Mouse (Mus musculus): ENCODE data around the gene Olfr1148. TPM values are rescaled to one million over a fixed set of nuclear protein-coding genes. Genes with fewer than 3 reads are reported as not detected.

Olfr1148 gene
- not detected for polyA plus RNA-seq (2014; fragmentation: Illumina TruSeq; extraction: RNeasy Lipid Tissue Mini Kit (QIAGEN cat#74804); ENCODE audit: low read depth, low replicate concordance)

DNA sequence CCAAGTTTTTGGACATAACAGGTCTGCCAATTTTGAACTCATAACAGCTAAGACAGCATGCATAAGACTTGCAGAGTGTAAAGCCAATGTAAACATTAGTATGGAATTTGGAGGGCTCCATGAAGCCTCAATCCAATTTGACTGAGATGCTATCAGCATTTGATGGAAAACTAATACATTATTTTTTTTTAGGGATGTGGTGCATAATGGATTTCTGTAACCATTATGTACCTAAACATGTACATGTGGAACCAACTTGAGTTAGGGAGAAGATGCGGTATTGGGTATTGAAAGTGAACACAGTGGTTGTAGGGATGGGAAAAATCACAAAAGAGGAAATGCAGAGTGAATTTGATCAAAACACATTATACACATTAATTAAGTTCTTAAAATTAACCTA, at the start of gene Olfr1148:
Gene Olfr1148 (plus strand): TSS at position 301 of the 400 bp plus-strand sequence.

DNA sequence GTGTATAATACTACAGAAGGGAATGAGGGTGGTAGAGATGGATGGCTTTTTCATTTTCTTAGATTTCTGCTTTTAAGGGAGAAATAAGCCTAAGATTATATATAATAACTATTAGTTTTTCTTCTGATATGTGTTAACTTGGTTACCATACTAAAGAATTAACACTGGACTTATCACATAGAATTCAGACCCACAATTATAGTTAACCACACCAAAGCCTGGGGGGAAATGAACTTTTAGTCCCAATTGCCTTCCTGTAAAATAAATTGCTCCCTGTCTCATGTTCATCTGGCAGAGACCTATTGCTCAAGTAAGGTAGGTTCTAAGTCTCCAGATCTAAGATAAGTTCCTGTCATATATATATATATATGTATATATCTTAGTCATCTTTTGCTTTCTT, 30.0 kb upstream of the Olfr1148 start, which contains the start of gene Olfr1143:
Gene Olfr1143 (plus strand): TSS at position 301 of the 400 bp plus-strand sequence.

DNA sequence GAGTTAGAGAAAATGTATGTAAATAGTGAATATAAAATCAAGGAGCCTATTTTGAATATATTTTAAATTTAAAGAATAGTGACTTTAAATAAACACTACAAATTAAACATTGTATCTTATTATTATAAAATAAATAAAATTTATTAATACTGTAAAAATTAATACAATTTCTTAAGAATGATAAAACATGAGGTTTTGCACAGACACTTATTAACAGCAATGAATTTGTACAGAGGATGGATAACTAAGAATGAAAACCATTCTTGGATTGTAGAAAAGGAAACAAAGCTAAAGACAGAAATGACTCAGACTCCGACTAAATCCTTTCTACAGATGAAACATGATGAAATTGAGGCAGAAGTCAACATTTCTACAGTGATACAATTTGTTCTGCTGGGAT, 20.8 kb upstream of the Olfr1148 start, which contains the start of gene Olfr1145:
Gene Olfr1145 (plus strand): TSS at position 301 of the 400 bp plus-strand sequence.

DNA sequence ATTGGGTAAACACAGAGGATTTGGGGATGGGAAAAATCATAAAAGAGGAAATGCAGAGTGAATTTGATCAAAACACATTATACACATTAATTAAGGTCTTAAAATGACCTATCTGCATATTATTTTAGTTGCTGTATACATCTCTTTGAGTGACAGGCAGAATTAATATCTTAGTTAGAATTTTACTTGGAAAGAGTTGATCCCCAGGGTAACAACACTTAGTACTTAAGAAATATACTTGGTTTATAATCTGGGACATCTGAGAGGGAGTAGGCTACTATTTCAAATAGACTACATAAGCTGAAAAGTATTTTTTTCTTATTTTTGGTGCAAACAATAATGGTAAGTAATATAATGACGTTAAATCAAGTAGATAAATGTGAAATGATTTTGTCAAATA, 13.4 kb downstream of the Olfr1148 start, which contains the start of gene Olfr1150-ps1:
Gene Olfr1150-ps1 (plus strand): TSS at position 301 of the 400 bp plus-strand sequence.

DNA sequence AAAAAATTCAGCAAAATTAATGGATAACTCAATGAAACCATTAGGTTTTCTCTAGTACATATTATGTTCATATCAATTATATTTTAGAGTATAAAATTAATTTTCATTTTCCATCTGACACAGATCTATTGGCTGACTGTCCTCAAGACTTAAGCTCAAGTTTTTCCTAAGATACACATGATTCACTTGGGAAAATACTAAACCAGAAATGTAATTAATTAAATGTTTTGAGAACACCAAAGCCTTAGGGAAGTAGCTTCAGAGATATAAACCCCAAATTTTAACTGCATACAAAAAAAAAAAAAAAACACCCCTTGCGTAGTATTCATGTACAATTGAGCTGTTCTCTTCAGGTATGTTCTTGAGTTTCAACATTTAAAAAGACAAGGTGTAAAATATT, 25.2 kb downstream of the Olfr1148 start, which contains the start of gene Olfr1151:
Gene Olfr1151 (plus strand): TSS at position 301 of the 400 bp plus-strand sequence.

DNA sequence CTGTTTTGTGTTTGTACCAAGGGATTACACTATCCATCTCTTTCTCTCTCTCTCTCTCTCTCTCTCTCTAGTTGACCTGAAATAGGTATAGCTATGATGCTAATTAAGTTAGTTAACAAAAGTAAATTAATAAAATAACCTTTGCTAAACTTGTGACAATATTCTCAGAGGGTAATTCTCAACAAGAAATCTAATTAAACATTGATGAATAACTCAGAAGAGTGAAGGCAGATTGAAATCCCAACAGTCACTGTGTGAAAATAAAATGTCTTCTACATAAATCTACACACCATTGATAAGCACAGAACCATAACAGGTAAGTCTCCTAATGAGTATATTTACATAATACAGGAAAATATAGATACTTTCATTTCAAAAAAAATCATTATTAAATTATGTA, 35.9 kb downstream of the Olfr1148 start, which contains the start of gene Olfr1152:
Gene Olfr1152 (plus strand): TSS at position 301 of the 400 bp plus-strand sequence.

Other genes with a start within 250 kb of the Olfr1148 start
- not detected for gene Olfr1130, start 224.3 kb upstream of the Olfr1148 start, polyA plus RNA-seq (2014; fragmentation: Illumina TruSeq; extraction: RNeasy Lipid Tissue Mini Kit (QIAGEN cat#74804); ENCODE audit: low read depth, low replicate concordance)
- gene Olfr1131, start 203.4 kb upstream of the Olfr1148 start, polyA plus RNA-seq (2014; fragmentation: Illumina TruSeq; extraction: RNeasy Lipid Tissue Mini Kit (QIAGEN cat#74804); ENCODE audit: low read depth, low replicate concordance), result not detected
- gene Olfr1132, start 193.0 kb upstream of the Olfr1148 start, polyA plus RNA-seq (2014; fragmentation: Illumina TruSeq; extraction: RNeasy Lipid Tissue Mini Kit (QIAGEN cat#74804); ENCODE audit: low read depth, low replicate concordance), result not detected
- not detected for gene Olfr1133, start 183.2 kb upstream of the Olfr1148 start, polyA plus RNA-seq (2014; fragmentation: Illumina TruSeq; extraction: RNeasy Lipid Tissue Mini Kit (QIAGEN cat#74804); ENCODE audit: low read depth, low replicate concordance)
- gene Olfr1134, start 172.1 kb upstream of the Olfr1148 start, polyA plus RNA-seq (2014; fragmentation: Illumina TruSeq; extraction: RNeasy Lipid Tissue Mini Kit (QIAGEN cat#74804); ENCODE audit: low read depth, low replicate concordance), result not detected
- not detected for gene Olfr1135, start 156.9 kb upstream of the Olfr1148 start, polyA plus RNA-seq (2014; fragmentation: Illumina TruSeq; extraction: RNeasy Lipid Tissue Mini Kit (QIAGEN cat#74804); ENCODE audit: low read depth, low replicate concordance)
- gene Olfr1136, start 136.6 kb upstream of the Olfr1148 start, polyA plus RNA-seq (2014; fragmentation: Illumina TruSeq; extraction: RNeasy Lipid Tissue Mini Kit (QIAGEN cat#74804); ENCODE audit: low read depth, low replicate concordance), result not detected
- not detected for gene Olfr1137, start 117.4 kb upstream of the Olfr1148 start, polyA plus RNA-seq (2014; fragmentation: Illumina TruSeq; extraction: RNeasy Lipid Tissue Mini Kit (QIAGEN cat#74804); ENCODE audit: low read depth, low replicate concordance)
- gene Olfr1138, start 90.6 kb upstream of the Olfr1148 start, polyA plus RNA-seq (2014; fragmentation: Illumina TruSeq; extraction: RNeasy Lipid Tissue Mini Kit (QIAGEN cat#74804); ENCODE audit: low read depth, low replicate concordance), result not detected
- gene Olfr1140, start 86.8 kb upstream of the Olfr1148 start, polyA plus RNA-seq (2014; fragmentation: Illumina TruSeq; extraction: RNeasy Lipid Tissue Mini Kit (QIAGEN cat#74804); ENCODE audit: low read depth, low replicate concordance), result not detected
- gene Olfr1141, start 76.5 kb upstream of the Olfr1148 start, polyA plus RNA-seq (2014; fragmentation: Illumina TruSeq; extraction: RNeasy Lipid Tissue Mini Kit (QIAGEN cat#74804); ENCODE audit: low read depth, low replicate concordance), result not detected
- not detected for gene Olfr152, start 51.0 kb upstream of the Olfr1148 start, polyA plus RNA-seq (2014; fragmentation: Illumina TruSeq; extraction: RNeasy Lipid Tissue Mini Kit (QIAGEN cat#74804); ENCODE audit: low read depth, low replicate concordance)
- not detected for gene Olfr1143, start 29.9 kb upstream of the Olfr1148 start, polyA plus RNA-seq (2014; fragmentation: Illumina TruSeq; extraction: RNeasy Lipid Tissue Mini Kit (QIAGEN cat#74804); ENCODE audit: low read depth, low replicate concordance)
- not detected for gene Olfr1145, start 20.7 kb upstream of the Olfr1148 start, polyA plus RNA-seq (2014; fragmentation: Illumina TruSeq; extraction: RNeasy Lipid Tissue Mini Kit (QIAGEN cat#74804); ENCODE audit: low read depth, low replicate concordance)
- not detected for gene Olfr1150-ps1, start 13.5 kb downstream of the Olfr1148 start, polyA plus RNA-seq (2014; fragmentation: Illumina TruSeq; extraction: RNeasy Lipid Tissue Mini Kit (QIAGEN cat#74804); ENCODE audit: low read depth, low replicate concordance)
- not detected for gene Olfr1151, start 25.3 kb downstream of the Olfr1148 start, polyA plus RNA-seq (2014; fragmentation: Illumina TruSeq; extraction: RNeasy Lipid Tissue Mini Kit (QIAGEN cat#74804); ENCODE audit: low read depth, low replicate concordance)
- not detected for gene Olfr1152, start 36.0 kb downstream of the Olfr1148 start, polyA plus RNA-seq (2014; fragmentation: Illumina TruSeq; extraction: RNeasy Lipid Tissue Mini Kit (QIAGEN cat#74804); ENCODE audit: low read depth, low replicate concordance)
- not detected for gene Olfr1153, start 64.4 kb downstream of the Olfr1148 start, polyA plus RNA-seq (2014; fragmentation: Illumina TruSeq; extraction: RNeasy Lipid Tissue Mini Kit (QIAGEN cat#74804); ENCODE audit: low read depth, low replicate concordance)
- not detected for gene Olfr1154, start 74.6 kb downstream of the Olfr1148 start, polyA plus RNA-seq (2014; fragmentation: Illumina TruSeq; extraction: RNeasy Lipid Tissue Mini Kit (QIAGEN cat#74804); ENCODE audit: low read depth, low replicate concordance)
- gene Olfr1155, start 114.6 kb downstream of the Olfr1148 start, polyA plus RNA-seq (2014; fragmentation: Illumina TruSeq; extraction: RNeasy Lipid Tissue Mini Kit (QIAGEN cat#74804); ENCODE audit: low read depth, low replicate concordance), result not detected
- gene Olfr1156, start 122.6 kb downstream of the Olfr1148 start, polyA plus RNA-seq (2014; fragmentation: Illumina TruSeq; extraction: RNeasy Lipid Tissue Mini Kit (QIAGEN cat#74804); ENCODE audit: low read depth, low replicate concordance), result not detected
- not detected for gene Olfr1157, start 137.8 kb downstream of the Olfr1148 start, polyA plus RNA-seq (2014; fragmentation: Illumina TruSeq; extraction: RNeasy Lipid Tissue Mini Kit (QIAGEN cat#74804); ENCODE audit: low read depth, low replicate concordance)
- gene Olfr74, start 144.1 kb downstream of the Olfr1148 start, polyA plus RNA-seq (2014; fragmentation: Illumina TruSeq; extraction: RNeasy Lipid Tissue Mini Kit (QIAGEN cat#74804); ENCODE audit: low read depth, low replicate concordance), result not detected
- not detected for gene Olfr1158, start 159.6 kb downstream of the Olfr1148 start, polyA plus RNA-seq (2014; fragmentation: Illumina TruSeq; extraction: RNeasy Lipid Tissue Mini Kit (QIAGEN cat#74804); ENCODE audit: low read depth, low replicate concordance)
- gene Olfr1160, start 177.7 kb downstream of the Olfr1148 start, polyA plus RNA-seq (2014; fragmentation: Illumina TruSeq; extraction: RNeasy Lipid Tissue Mini Kit (QIAGEN cat#74804); ENCODE audit: low read depth, low replicate concordance), result not detected
- gene Olfr1161, start 192.2 kb downstream of the Olfr1148 start, polyA plus RNA-seq (2014; fragmentation: Illumina TruSeq; extraction: RNeasy Lipid Tissue Mini Kit (QIAGEN cat#74804); ENCODE audit: low read depth, low replicate concordance), result not detected
- gene Olfr73, start 207.2 kb downstream of the Olfr1148 start, polyA plus RNA-seq (2014; fragmentation: Illumina TruSeq; extraction: RNeasy Lipid Tissue Mini Kit (QIAGEN cat#74804); ENCODE audit: low read depth, low replicate concordance), result not detected
- not detected for gene Olfr1162, start 220.6 kb downstream of the Olfr1148 start, polyA plus RNA-seq (2014; fragmentation: Illumina TruSeq; extraction: RNeasy Lipid Tissue Mini Kit (QIAGEN cat#74804); ENCODE audit: low read depth, low replicate concordance)
- not detected for gene Olfr1163, start 241.3 kb downstream of the Olfr1148 start, polyA plus RNA-seq (2014; fragmentation: Illumina TruSeq; extraction: RNeasy Lipid Tissue Mini Kit (QIAGEN cat#74804); ENCODE audit: low read depth, low replicate concordance)

Measured in adrenal gland, adult 10 weeks (tissue).